Mouse (Mus musculus): ENCODE measurements around the gene Bcl2l14.

- TF ChIP-seq POLR2A (IDR thresholded peaks at IDR 0.05; ENCODE audit: borderline replicate concordance, low read depth, low read length) = no peak
- TF ChIP-seq CTCF (IDR thresholded peaks at IDR 0.05; ENCODE audit: low read depth, low read length) = no peak
Observed at GRCm38 (mm10) chr6:134387396-134387795, 8.7 kb upstream of the Bcl2l14 start.

Data from bone marrow macrophage, adult 2 months (primary cell).